Mouse (Mus musculus) layer of hippocampus, postnatal 36 days (tissue): ENCODE measurements around the gene Cmya5. TPM values are rescaled to one million over a fixed set of nuclear protein-coding genes. Genes with fewer than 3 reads are reported as not detected.
A peak's percentile ranks its signal among the peaks of the same experiment; 100 is the strongest.

Experiments
- DNase-seq, 2 experiments: peaks; one replicate each; pipeline ENCODE4 v3.0.0; 2022
- total RNA-seq, 2 experiments: library from RNA; stranded (reverse); gene quantifications; 2 replicates each; pipeline ENCODE4 v1.2.3; 2021

Gene Cmya5
- total RNA-seq, 2 experiments from 2014 or later = 2.9 to 3.1 TPM

GRCm38 (mm10) chr13:93060437-93060836 lies 84.1 kb downstream of the Cmya5 start:
- no peak for DNase-seq

- peak; percentile 31 to 34 for DNase-seq
Observed at GRCm38 (mm10) chr13:93058551-93059011, 85.9 kb downstream of the Cmya5 start.

GRCm38 (mm10) chr13:93057492-93058260 lies 86.8 kb downstream of the Cmya5 start:
- DNase-seq = no peak

- peak; percentile 43 to 58 for DNase-seq
Observed at GRCm38 (mm10) chr13:93056091-93056490, 88.4 kb downstream of the Cmya5 start.

- DNase-seq = no peak
Observed at GRCm38 (mm10) chr13:93051483-93051882, 93.0 kb downstream of the Cmya5 start.

GRCm38 (mm10) chr13:93041021-93041420 lies 103.5 kb downstream of the Cmya5 start:
- DNase-seq = no peak

- DNase-seq = no peak
Observed at GRCm38 (mm10) chr13:93036218-93036617, 108.3 kb downstream of the Cmya5 start.

- no peak for DNase-seq
Observed at GRCm38 (mm10) chr13:93029337-93029736, 115.2 kb downstream of the Cmya5 start.

GRCm38 (mm10) chr13:93024837-93025236 lies 119.7 kb downstream of the Cmya5 start:
- DNase-seq = no peak

GRCm38 (mm10) chr13:93022158-93022557 lies 122.4 kb downstream of the Cmya5 start:
- DNase-seq = no peak

- DNase-seq = peak in 1 of 2 experiments; percentile 23
Observed at GRCm38 (mm10) chr13:93012952-93013351, 131.6 kb downstream of the Cmya5 start.

- no peak for DNase-seq
Observed at GRCm38 (mm10) chr13:93011315-93011714, 133.2 kb downstream of the Cmya5 start.

GRCm38 (mm10) chr13:93010524-93010923 lies 134.0 kb downstream of the Cmya5 start:
- DNase-seq = peak in 1 of 2 experiments; percentile 18

- DNase-seq = no peak
Observed at GRCm38 (mm10) chr13:93007078-93007477, 137.4 kb downstream of the Cmya5 start.

GRCm38 (mm10) chr13:93006347-93006746 lies 138.2 kb downstream of the Cmya5 start:
- no peak for DNase-seq

GRCm38 (mm10) chr13:93004003-93004402 lies 140.5 kb downstream of the Cmya5 start:
- DNase-seq = no peak

GRCm38 (mm10) chr13:93002456-93002855 lies 142.1 kb downstream of the Cmya5 start:
- DNase-seq = no peak

GRCm38 (mm10) chr13:93000640-93001351 lies 143.7 kb downstream of the Cmya5 start:
- peak; percentile 33 to 41 for DNase-seq

GRCm38 (mm10) chr13:92999860-93000259 lies 144.7 kb downstream of the Cmya5 start:
- DNase-seq = peak; percentile 48

- no peak for DNase-seq
Observed at GRCm38 (mm10) chr13:92994743-92995142, 149.8 kb downstream of the Cmya5 start.

- no peak for DNase-seq
Observed at GRCm38 (mm10) chr13:92992823-92993222, 151.7 kb downstream of the Cmya5 start.
